Mouse (Mus musculus): ENCODE measurements at regions not wholly inside any gene's neighbourhood (a gene's known extent, or its start where the extent isn't known, plus 50 kb on each side); places are given as distances from the start of the nearest gene placed in this dataset.

- Histone ChIP-seq H3K27me3 (no peaks in the 10 kb centered on the region), H3K9ac (no peak overlapping the region), H3K4me1 (no peaks in the 10 kb centered on the region), H3K9me3 (no peaks in the 10 kb centered on the region), H3K36me3 (no peaks in the 10 kb centered on the region), H3K4me3 (no peak overlapping the region), H3K27ac (no peak overlapping the region), H3K4me2 (replicated peaks) (no peak overlapping the region)
- 87% methylated on average over 2 of the region's 2 CpGs for WGBS
- ATAC-seq (ENCODE audit: low FRiP score, low read depth) = no peak
Observed at GRCm38 (mm10) chr11:40561983-40562382, 133.0 kb downstream of the Mat2b start.

GRCm38 (mm10) chr11:40561400-40561799 is 133.6 kb downstream of the Mat2b start:
- Histone ChIP-seq H3K4me2 (replicated peaks) (no peak overlapping the region), H3K9me3 (no peaks in the 10 kb centered on the region), H3K27ac (no peak overlapping the region), H3K27me3 (no peaks in the 10 kb centered on the region), H3K9ac (no peak overlapping the region), H3K36me3 (no peaks in the 10 kb centered on the region), H3K4me3 (no peak overlapping the region), H3K4me1 (no peaks in the 10 kb centered on the region)
- no peak for ATAC-seq (ENCODE audit: low FRiP score, low read depth)
- 95% methylated on average over 2 of the region's 2 CpGs for WGBS

- no peaks in the 10 kb centered on the region for H3K4me1 ChIP-seq
- 88% methylated on average over 2 of the region's 2 CpGs for WGBS
- no peaks in the 10 kb centered on the region for H3K36me3 ChIP-seq
- H3K27me3 ChIP-seq = no peaks in the 10 kb centered on the region
- no peak overlapping the region for H3K27ac ChIP-seq
- no peak overlapping the region for H3K9ac ChIP-seq
- H3K4me3 ChIP-seq = no peak overlapping the region
- no peak for ATAC-seq (ENCODE audit: low FRiP score, low read depth)
- no peak overlapping the region for H3K4me2 ChIP-seq (replicated peaks)
- no peaks in the 10 kb centered on the region for H3K9me3 ChIP-seq
Observed at GRCm38 (mm10) chr11:40558486-40558885, 136.5 kb downstream of the Mat2b start.

- Histone ChIP-seq H3K4me2 (replicated peaks) (no peak overlapping the region), H3K9me3 (no peaks in the 10 kb centered on the region), H3K27me3 (no peaks in the 10 kb centered on the region), H3K9ac (no peak overlapping the region), H3K27ac (no peak overlapping the region), H3K4me3 (no peak overlapping the region), H3K36me3 (no peaks in the 10 kb centered on the region), H3K4me1 (no peaks in the 10 kb centered on the region)
- WGBS = 70% methylated on average over 11 of the region's 11 CpGs
- no peak for ATAC-seq (ENCODE audit: low FRiP score, low read depth)
Observed at GRCm38 (mm10) chr11:40554867-40555794, 139.9 kb downstream of the Mat2b start.

- ATAC-seq (ENCODE audit: low FRiP score, low read depth) = no peak
Observed at GRCm38 (mm10) chr11:40552054-40552453, 142.9 kb downstream of the Mat2b start.

GRCm38 (mm10) chr11:40546596-40546995 is 148.4 kb downstream of the Mat2b start:
- no peak overlapping the region for H3K9ac ChIP-seq
- H3K4me2 ChIP-seq (replicated peaks) = no peak overlapping the region
- H3K27me3 ChIP-seq = no peaks in the 10 kb centered on the region
- H3K4me1 ChIP-seq = no peaks in the 10 kb centered on the region
- no peaks in the 10 kb centered on the region for H3K36me3 ChIP-seq
- H3K27ac ChIP-seq = no peak overlapping the region
- no peak for ATAC-seq (ENCODE audit: low FRiP score, low read depth)
- H3K9me3 ChIP-seq = no peaks in the 10 kb centered on the region
- 78% methylated on average over 2 of the region's 2 CpGs for WGBS
- H3K4me3 ChIP-seq = no peak overlapping the region

More at GRCm38 (mm10) chr11:40552054-40552453, 142.9 kb downstream of the Mat2b start:
- no peak overlapping the region for H3K4me3 ChIP-seq
- H3K9me3 ChIP-seq = no peaks in the 10 kb centered on the region
- 32% methylated on average over 2 of the region's 2 CpGs for WGBS
- no peaks in the 10 kb centered on the region for H3K4me1 ChIP-seq
- no peak overlapping the region for H3K9ac ChIP-seq
- H3K36me3 ChIP-seq = no peaks in the 10 kb centered on the region
- no peaks in the 10 kb centered on the region for H3K27me3 ChIP-seq
- no peak overlapping the region for H3K27ac ChIP-seq
- no peak overlapping the region for H3K4me2 ChIP-seq (replicated peaks)

- ATAC-seq (ENCODE audit: low FRiP score, low read depth) = no peak
- Histone ChIP-seq H3K4me1 (no peaks in the 10 kb centered on the region), H3K36me3 (no peaks in the 10 kb centered on the region), H3K4me3 (no peak overlapping the region), H3K4me2 (replicated peaks) (no peak overlapping the region), H3K9ac (no peak overlapping the region), H3K27me3 (no peaks in the 10 kb centered on the region), H3K9me3 (no peaks in the 10 kb centered on the region), H3K27ac (no peak overlapping the region)
- WGBS = 77% methylated on average over 1 of the region's 1 CpGs
Observed at GRCm38 (mm10) chr11:40545537-40545936, 149.5 kb downstream of the Mat2b start.

GRCm38 (mm10) chr11:40540229-40540628 is 154.8 kb downstream of the Mat2b start:
- H3K9me3 ChIP-seq = no peaks in the 10 kb centered on the region
- H3K27me3 ChIP-seq = no peaks in the 10 kb centered on the region
- no peaks in the 10 kb centered on the region for H3K36me3 ChIP-seq
- ATAC-seq (ENCODE audit: low FRiP score, low read depth) = no peak
- no peak overlapping the region for H3K9ac ChIP-seq
- H3K27ac ChIP-seq = no peak overlapping the region
- 51% methylated on average over 3 of the region's 3 CpGs for WGBS
- H3K4me2 ChIP-seq (replicated peaks) = no peak overlapping the region
- no peaks in the 10 kb centered on the region for H3K4me1 ChIP-seq
- no peak overlapping the region for H3K4me3 ChIP-seq

GRCm38 (mm10) chr11:40539776-40540175 is 155.2 kb downstream of the Mat2b start:
- Histone ChIP-seq H3K9ac (no peak overlapping the region), H3K4me3 (no peak overlapping the region), H3K4me2 (replicated peaks) (no peak overlapping the region), H3K27me3 (no peaks in the 10 kb centered on the region), H3K4me1 (no peaks in the 10 kb centered on the region), H3K36me3 (no peaks in the 10 kb centered on the region), H3K9me3 (no peaks in the 10 kb centered on the region), H3K27ac (no peak overlapping the region)
- no peak for ATAC-seq (ENCODE audit: low FRiP score, low read depth)
- WGBS = 82% methylated on average over 11 of the region's 11 CpGs

GRCm38 (mm10) chr11:40536236-40536765 is 158.7 kb downstream of the Mat2b start:
- WGBS = 85% methylated on average over 14 of the region's 14 CpGs
- no peak overlapping the region for H3K27ac ChIP-seq

GRCm38 (mm10) chr11:40510325-40511239 is 184.4 kb downstream of the Mat2b start:
- WGBS = 76% methylated on average over 10 of the region's 10 CpGs
- H3K4me3 ChIP-seq = no peak overlapping the region
- no peaks in the 10 kb centered on the region for H3K4me1 ChIP-seq
- no peak overlapping the region for H3K27ac ChIP-seq
- H3K36me3 ChIP-seq = no peaks in the 10 kb centered on the region
- H3K27me3 ChIP-seq = no peaks in the 10 kb centered on the region
- ATAC-seq (ENCODE audit: low FRiP score, low read depth) = no peak
- H3K9me3 ChIP-seq = no peaks in the 10 kb centered on the region
- H3K9ac ChIP-seq = no peak overlapping the region
- no peak overlapping the region for H3K4me2 ChIP-seq (replicated peaks)

More at GRCm38 (mm10) chr11:40536236-40536765, 158.7 kb downstream of the Mat2b start:
- no peaks in the 10 kb centered on the region for H3K36me3 ChIP-seq
- H3K9me3 ChIP-seq = no peaks in the 10 kb centered on the region
- no peak overlapping the region for H3K4me2 ChIP-seq (replicated peaks)
- H3K27me3 ChIP-seq = no peaks in the 10 kb centered on the region
- no peak overlapping the region for H3K9ac ChIP-seq
- no peak overlapping the region for H3K4me3 ChIP-seq
- no peaks in the 10 kb centered on the region for H3K4me1 ChIP-seq
- ATAC-seq (ENCODE audit: low FRiP score, low read depth) = no peak

- no peaks in the 10 kb centered on the region for H3K27me3 ChIP-seq
- no peak overlapping the region for H3K4me3 ChIP-seq
- H3K36me3 ChIP-seq = no peaks in the 10 kb centered on the region
- ATAC-seq (ENCODE audit: low FRiP score, low read depth) = no peak
- H3K4me2 ChIP-seq (replicated peaks) = no peak overlapping the region
- WGBS = 24% methylated on average over 6 of the region's 6 CpGs
- no peaks in the 10 kb centered on the region for H3K4me1 ChIP-seq
- H3K27ac ChIP-seq = no peak overlapping the region
- H3K9ac ChIP-seq = no peak overlapping the region
- H3K9me3 ChIP-seq = no peaks in the 10 kb centered on the region
Observed at GRCm38 (mm10) chr11:40491599-40491998, 203.4 kb downstream of the Mat2b start.

All from limb, embryonic 13.5 days (tissue).